Mouse (Mus musculus): ENCODE measurements at regions not wholly inside any gene's neighbourhood (a gene's known extent, or its start where the extent isn't known, plus 50 kb on each side); places are given as distances from the start of the nearest gene placed in this dataset.

DNA sequence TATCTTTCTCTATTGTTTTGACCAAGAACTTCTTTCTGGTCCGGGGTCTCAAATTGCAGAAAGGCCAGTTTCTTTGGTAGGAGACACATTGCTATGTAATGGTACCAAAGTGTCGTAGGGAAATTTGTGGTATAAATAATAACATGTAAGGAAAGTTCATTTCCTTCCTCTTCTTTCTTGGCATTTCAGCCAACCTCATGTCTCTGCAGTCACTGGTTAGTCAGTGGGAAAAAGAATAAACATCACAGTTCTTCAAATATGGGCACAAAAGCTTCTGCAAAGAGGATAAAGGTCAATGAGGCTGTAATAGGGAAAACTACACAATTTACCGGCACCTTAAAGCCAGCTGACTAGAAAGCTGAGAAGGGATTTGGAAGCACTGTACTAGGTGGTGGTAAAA lies 68.5 kb upstream of the Rgs1 start:
- DNase-seq (ENCODE audit: low spot score), result no peak

DNA sequence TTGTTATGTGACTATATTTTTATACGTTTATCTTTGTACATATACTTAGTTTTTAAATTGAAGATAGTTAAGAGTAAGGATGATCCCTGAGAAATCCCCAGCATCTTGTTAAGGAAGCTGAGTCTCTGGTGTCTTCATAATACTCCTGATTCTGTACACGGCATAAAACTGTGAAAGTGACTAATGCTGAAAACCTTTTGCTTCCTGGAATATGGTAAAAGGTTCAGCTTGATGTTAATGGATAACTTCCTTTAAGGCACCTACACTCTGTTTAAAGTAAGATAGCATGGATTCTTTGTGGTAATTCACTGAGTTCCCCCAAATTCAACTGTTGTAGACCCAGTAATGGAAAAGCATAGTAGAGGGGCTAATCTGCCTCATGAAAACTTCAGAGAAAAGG lies 67.2 kb upstream of the Rgs1 start:
- DNase-seq (ENCODE audit: low spot score), result no peak

DNA sequence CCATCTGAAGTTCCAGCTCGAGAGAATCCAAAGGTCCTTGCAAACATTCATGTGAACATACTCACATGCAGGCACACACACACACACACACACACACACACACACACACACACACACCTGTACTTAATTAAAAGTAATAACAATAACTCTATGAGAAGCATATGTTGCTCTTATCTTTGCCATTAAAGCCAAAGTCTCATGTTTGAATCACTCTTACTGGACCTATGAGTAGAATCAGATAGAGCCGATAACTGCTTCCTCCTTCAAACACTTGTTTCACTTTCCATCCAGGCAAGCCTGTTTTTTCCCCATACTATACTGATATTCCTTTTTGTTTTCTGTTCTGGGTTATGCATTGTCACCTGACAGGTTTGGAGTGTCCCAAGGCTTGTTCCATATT lies 65.3 kb upstream of the Rgs1 start:
- no peak for DNase-seq (ENCODE audit: low spot score)

DNA sequence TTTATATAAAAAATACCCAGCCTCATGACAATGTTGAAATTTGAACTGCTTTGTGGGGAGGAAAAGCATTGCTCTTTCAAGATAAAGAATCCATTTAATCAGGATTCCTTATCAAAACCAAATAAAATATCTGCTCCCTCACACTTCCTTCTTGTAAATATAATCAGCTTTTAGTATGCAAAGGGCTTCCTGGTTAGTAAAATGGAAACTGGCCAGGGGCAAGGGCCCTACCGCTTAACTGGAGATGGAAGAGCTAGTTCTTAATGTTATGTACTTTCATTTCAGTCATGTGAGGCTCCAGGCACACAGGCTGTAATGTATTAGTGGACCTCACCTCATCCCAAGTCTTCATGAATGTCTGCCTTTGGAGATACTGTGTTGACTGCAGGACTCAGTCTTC lies 64.3 kb upstream of the Rgs1 start:
- DNase-seq (ENCODE audit: low spot score), result no peak

DNA sequence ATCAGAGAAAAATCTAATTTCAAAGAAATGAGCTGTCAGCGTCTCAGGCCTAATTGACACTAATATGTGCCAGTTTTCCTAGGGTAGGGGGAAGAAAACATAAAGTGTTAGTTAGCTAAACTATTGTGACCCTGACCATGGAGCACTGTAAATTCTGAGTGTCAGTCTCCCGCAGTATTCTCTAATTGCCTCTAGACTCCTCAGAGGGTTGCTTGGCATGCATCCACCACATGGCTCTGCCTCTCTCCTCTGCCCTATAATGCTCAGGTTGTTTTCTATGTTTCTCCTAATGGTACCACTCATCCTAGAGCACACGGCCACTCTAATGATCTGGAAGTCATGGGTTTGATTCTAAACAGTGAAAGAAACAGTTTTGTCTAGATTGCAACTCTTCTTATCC lies 60.9 kb upstream of the Rgs1 start:
- DNase-seq (ENCODE audit: low spot score), result no peak

DNA sequence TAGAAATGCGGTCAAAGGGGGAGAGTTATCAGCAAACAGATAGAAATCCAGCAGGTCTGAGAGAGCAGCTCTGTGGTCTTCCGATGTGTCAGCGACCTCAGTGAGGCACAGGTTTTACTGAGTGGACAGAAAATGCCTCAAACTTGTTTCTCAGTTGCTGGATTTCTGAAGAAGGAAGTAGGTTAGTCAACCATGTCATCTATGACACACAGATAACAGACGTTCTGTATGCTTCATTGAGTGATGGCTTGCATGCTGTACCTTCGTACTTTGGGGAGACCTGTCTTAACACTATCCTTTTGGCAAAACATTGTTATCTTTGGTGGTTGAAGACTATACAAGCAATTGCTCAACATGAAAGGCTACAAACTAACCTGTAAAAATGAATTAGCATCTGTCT lies 59.3 kb upstream of the Rgs1 start:
- DNase-seq (ENCODE audit: low spot score), result no peak

DNA sequence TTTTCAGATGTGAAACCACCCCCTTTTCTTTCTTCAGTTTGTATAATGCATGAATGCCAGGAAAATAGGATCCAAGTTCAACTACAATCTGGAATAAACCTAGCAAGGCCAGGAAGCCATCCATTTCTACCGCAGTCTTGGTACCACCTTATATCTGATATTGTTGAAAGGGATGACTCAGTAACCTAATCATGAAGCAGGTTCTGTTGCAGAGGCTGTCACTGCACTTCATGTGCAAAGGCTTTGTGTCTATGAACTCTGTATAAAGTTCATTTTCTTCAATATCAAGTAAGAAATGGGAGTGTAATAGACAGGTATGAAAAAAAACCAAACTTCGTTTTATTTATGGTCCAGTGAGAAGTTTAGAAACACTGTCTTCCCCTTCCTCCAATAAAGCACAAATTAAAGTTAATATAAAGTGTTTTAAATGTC lies 58.8 kb upstream of the Rgs1 start:
- DNase-seq (ENCODE audit: low spot score), result no peak

DNA sequence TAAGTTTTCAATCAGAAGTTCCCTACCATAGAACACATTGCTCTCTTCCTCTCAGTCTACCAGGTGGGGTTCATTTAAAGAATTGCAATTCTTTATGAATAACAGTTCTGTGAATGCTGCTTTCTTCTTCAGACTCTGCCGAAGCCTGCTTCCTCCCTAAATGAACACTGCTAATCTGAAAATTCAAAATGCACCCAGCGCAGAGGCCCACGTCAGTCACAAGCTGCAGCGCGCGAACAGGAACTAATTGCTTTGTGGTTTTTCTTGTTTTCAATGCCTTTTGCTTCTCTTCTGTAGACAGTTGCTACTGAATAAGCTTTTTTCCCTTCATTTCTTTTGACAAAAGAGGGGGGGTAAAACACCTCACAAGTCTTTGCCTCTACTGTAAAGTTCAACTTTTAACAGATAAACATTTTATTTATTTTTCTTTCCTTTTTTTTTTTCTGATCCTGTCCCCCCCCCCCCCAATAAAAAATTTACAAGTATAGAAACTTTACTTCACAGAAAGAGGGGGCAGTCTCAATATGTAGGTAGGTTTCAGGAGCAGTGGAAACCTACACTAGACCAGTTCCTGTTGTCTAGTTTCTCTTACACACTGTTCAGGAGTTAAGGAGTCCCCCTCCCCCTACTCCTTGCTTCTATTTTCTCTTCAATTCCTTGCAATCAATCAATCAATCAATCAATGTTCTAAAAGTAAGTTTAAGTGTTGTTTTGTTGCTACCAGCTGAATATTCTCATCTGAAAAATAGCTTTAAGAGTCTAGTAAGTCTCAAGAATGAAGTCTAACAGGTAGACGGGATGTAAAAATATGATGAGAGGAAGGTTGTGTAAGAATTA lies 58.2 kb upstream of the Rgs1 start:
- DNase-seq (ENCODE audit: low spot score), result no peak

DNA sequence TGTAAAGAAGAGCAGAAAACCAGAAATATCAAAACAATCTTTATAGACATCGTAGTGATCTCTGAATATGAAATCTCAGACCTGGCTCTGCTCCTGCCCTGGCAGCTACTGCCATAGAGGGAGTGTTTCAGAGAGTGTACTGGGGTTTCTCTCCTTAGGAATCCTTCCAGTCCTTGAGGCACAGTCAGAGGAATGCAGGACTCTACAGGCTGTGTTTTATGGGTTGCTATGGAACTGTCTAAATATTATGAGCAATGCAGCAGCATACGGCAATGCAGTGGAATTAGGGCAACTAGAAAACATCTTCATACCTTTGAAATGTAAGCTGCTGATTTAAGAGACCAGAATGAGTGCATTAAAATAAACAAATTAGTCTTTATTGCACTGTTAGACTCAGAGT lies 57.2 kb upstream of the Rgs1 start:
- DNase-seq (ENCODE audit: low spot score), result no peak

DNA sequence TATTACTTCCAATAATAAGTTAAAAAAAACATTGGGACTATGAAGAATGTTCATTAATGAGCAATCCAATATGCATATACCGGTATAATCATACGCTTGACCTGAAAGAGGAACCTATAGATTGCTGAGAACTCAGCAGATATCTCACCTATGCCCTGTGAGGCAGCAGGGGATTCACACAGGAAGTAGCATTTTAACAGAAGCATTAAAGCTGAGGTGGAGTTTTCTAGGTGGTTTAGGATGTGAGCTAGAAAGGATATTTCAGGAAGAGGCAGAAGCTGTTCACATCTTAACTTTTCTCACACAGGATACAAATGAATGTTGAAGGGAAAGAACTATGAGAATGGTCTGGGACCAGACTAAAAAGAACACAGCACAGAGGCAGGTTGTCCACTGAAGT lies 51.6 kb upstream of the Rgs1 start:
- no peak for DNase-seq (ENCODE audit: low spot score)
